Mouse (Mus musculus) erythroblast, embryonic 14.5 days (primary cell): ENCODE measurements around the gene Ech1.

ENCODE experiments used
- GATA1 ChIP-seq: IDR thresholded peaks from 2 replicates; pipeline ENCODE4 v1.6.1; 2012; ENCODE audit warnings: low read length, inconsistent platforms, mixed read lengths
- TAL1 ChIP-seq: IDR thresholded peaks from 3 replicates; pipeline ENCODE4 v1.6.1; 2012; ENCODE audit warnings: low read length, inconsistent platforms, mixed read lengths

DNA sequence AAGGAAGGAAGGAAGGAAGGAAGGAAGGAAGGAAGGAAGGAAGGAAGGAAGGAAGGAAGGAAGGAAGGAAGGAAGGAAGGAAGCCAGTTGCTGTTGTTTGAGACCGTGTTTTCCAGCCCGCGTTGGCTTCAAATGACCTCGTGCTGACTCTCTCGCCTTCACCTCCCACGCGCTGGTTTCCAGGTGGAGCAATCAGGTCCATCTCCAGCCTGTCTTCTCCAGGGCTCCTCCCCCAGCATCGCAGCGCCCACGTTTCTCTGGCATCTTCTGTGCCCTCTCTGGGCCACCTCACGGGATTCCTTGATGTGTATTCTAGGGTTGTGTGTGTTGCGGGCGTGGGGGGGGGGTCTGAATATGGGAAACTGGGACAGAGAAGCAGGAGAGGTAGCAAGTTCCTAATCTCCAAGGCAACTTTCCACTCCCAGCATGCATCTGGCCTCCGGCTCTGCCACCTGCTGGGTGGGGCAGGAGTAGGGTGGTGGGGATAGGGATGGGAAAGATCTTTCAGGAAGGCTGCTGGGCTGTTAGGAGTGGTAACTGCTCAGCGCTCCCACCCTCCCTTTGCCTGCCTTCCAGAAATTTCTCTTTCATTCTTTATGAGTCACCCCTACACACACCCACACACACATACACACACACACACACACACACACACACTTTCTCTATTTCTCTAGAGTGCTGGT, 37.9 kb downstream of the Ech1 start:
- TF ChIP-seq TAL1 (no peak), GATA1 (no peak)
